Mouse (Mus musculus) layer of hippocampus, postnatal 10 days (tissue): ENCODE results near the gene Selenon. TPM values are rescaled to one million over a fixed set of nuclear protein-coding genes. Genes with fewer than 3 reads are reported as not detected.

Source experiments
- microRNA-seq, 2 experiments: library from miRNA; unstranded; fragments of <30 nt; microRNA quantifications; one replicate each; pipeline ENCODE4 v1.2.0; 2021
- total RNA-seq, 2 experiments: library from RNA; stranded (reverse); gene quantifications; 2 replicates each; pipeline ENCODE4 v1.2.3; 2021

Selenon gene
- total RNA-seq, 2 experiments from 2014 or later = 16.9 TPM

Small RNA genes within 50 kb of the gene (microRNA-seq; reads per million reads assigned to microRNA genes)
- gene Mir6403 = 0 reads per million in 2 experiments

Other genes with a start within 250 kb of the Selenon start
- gene Trim63, start 237.0 kb downstream of the Selenon start, total RNA-seq = under 1 TPM; 0.25 to 0.71 TPM
- not detected for gene Slc30a2, start 209.0 kb downstream of the Selenon start, total RNA-seq
- 10 to 100 TPM; 26.2 to 27.5 TPM for gene Extl1, start 168.3 kb downstream of the Selenon start, total RNA-seq
- gene Pafah2, start 155.8 kb downstream of the Selenon start, total RNA-seq = 10 to 100 TPM; 11.5 to 13.1 TPM
- gene Stmn1, start 83.8 kb downstream of the Selenon start, total RNA-seq = 1,000 to 10,000 TPM; 1,050 to 1,137 TPM
- gene Paqr7, start 55.5 kb downstream of the Selenon start, total RNA-seq = 10 to 100 TPM; 50.0 to 51.9 TPM
- under 1 TPM; 0.48 to 0.78 TPM for gene Aunip, start 41.2 kb downstream of the Selenon start, total RNA-seq
- gene Mtfr1l, start 16.8 kb downstream of the Selenon start, total RNA-seq = 10 to 100 TPM; 82.0 to 86.7 TPM
- gene Man1c1, start 152.1 kb upstream of the Selenon start, total RNA-seq = 10 to 100 TPM; 14.2 to 16.3 TPM
- gene Ldlrap1, start 215.9 kb upstream of the Selenon start, total RNA-seq = 1 to 10 TPM; 2.7 to 3.2 TPM